Mouse (Mus musculus): ENCODE data around the gene Gipc3. TPM values are rescaled to one million over a fixed set of nuclear protein-coding genes. Genes with fewer than 3 reads are reported as not detected.

The Gipc3 gene
- polyA plus RNA-seq, 1 experiment, result 0.16 TPM

- TF ChIP-seq CTCF (IDR thresholded peaks at IDR 0.05; ENCODE audit: borderline replicate concordance, extremely low read depth, insufficient read depth, insufficient read length) (no peak), POLR2A (IDR thresholded peaks at IDR 0.05; ENCODE audit: borderline replicate concordance, extremely low read depth, insufficient read depth, insufficient read length, poor library complexity, severe bottlenecking) (no peak)
- no peak for DNase-seq (ENCODE audit: low read depth)
Measured at GRCm38 (mm10) chr10:81295185-81295584, 47.9 kb downstream of the Gipc3 start.

GRCm38 (mm10) chr10:81294442-81294841 is 48.6 kb downstream of the Gipc3 start:
- TF ChIP-seq POLR2A (IDR thresholded peaks at IDR 0.05; ENCODE audit: borderline replicate concordance, extremely low read depth, insufficient read depth, insufficient read length, poor library complexity, severe bottlenecking), result no peak
- TF ChIP-seq CTCF (IDR thresholded peaks at IDR 0.05; ENCODE audit: borderline replicate concordance, extremely low read depth, insufficient read depth, insufficient read length), result no peak
- DNase-seq (ENCODE audit: low read depth), result no peak

- no peak for DNase-seq (ENCODE audit: low read depth)
- TF ChIP-seq POLR2A (IDR thresholded peaks at IDR 0.05; ENCODE audit: borderline replicate concordance, extremely low read depth, insufficient read depth, insufficient read length, poor library complexity, severe bottlenecking) (no peak), CTCF (IDR thresholded peaks at IDR 0.05; ENCODE audit: borderline replicate concordance, extremely low read depth, insufficient read depth, insufficient read length) (no peak)
Measured at GRCm38 (mm10) chr10:81293334-81294030, 49.6 kb downstream of the Gipc3 start.

- DNase-seq (ENCODE audit: low read depth), result peak; percentile 100
- TF ChIP-seq POLR2A (IDR thresholded peaks at IDR 0.05; ENCODE audit: borderline replicate concordance, extremely low read depth, insufficient read depth, insufficient read length, poor library complexity, severe bottlenecking) (peak; percentile 98), CTCF (IDR thresholded peaks at IDR 0.05; ENCODE audit: borderline replicate concordance, extremely low read depth, insufficient read depth, insufficient read length) (peak; percentile 83)
Measured at GRCm38 (mm10) chr10:81292554-81293333, 50.3 kb downstream of the Gipc3 start, which contains the start of gene Pip5k1c. TSS of gene Pip5k1c (plus strand) at chr10:81292963.

GRCm38 (mm10) chr10:81291511-81292104 is 51.5 kb downstream of the Gipc3 start, which contains the start of gene Tjp3:
TSS of gene Tjp3 (minus strand) at chr10:81291581.
- TF ChIP-seq POLR2A (IDR thresholded peaks at IDR 0.05; ENCODE audit: borderline replicate concordance, extremely low read depth, insufficient read depth, insufficient read length, poor library complexity, severe bottlenecking), result no peak
- TF ChIP-seq CTCF (IDR thresholded peaks at IDR 0.05; ENCODE audit: borderline replicate concordance, extremely low read depth, insufficient read depth, insufficient read length), result no peak
- no peak for DNase-seq (ENCODE audit: low read depth)

- DNase-seq (ENCODE audit: low read depth), result peak; percentile 66
- TF ChIP-seq POLR2A (IDR thresholded peaks at IDR 0.05; ENCODE audit: borderline replicate concordance, extremely low read depth, insufficient read depth, insufficient read length, poor library complexity, severe bottlenecking) (no peak), CTCF (IDR thresholded peaks at IDR 0.05; ENCODE audit: borderline replicate concordance, extremely low read depth, insufficient read depth, insufficient read length) (no peak)
Measured at GRCm38 (mm10) chr10:81290698-81291460, 52.2 kb downstream of the Gipc3 start.

GRCm38 (mm10) chr10:81289811-81290210 is 53.3 kb downstream of the Gipc3 start:
- no peak for TF ChIP-seq CTCF (IDR thresholded peaks at IDR 0.05; ENCODE audit: borderline replicate concordance, extremely low read depth, insufficient read depth, insufficient read length)
- TF ChIP-seq POLR2A (IDR thresholded peaks at IDR 0.05; ENCODE audit: borderline replicate concordance, extremely low read depth, insufficient read depth, insufficient read length, poor library complexity, severe bottlenecking), result no peak
- no peak for DNase-seq (ENCODE audit: low read depth)

GRCm38 (mm10) chr10:81289278-81289677 is 53.8 kb downstream of the Gipc3 start:
- TF ChIP-seq CTCF (IDR thresholded peaks at IDR 0.05; ENCODE audit: borderline replicate concordance, extremely low read depth, insufficient read depth, insufficient read length), result peak; percentile 95
- no peak for TF ChIP-seq POLR2A (IDR thresholded peaks at IDR 0.05; ENCODE audit: borderline replicate concordance, extremely low read depth, insufficient read depth, insufficient read length, poor library complexity, severe bottlenecking)
- DNase-seq (ENCODE audit: low read depth), result peak; percentile 79

- DNase-seq (ENCODE audit: low read depth), result no peak
- TF ChIP-seq POLR2A (IDR thresholded peaks at IDR 0.05; ENCODE audit: borderline replicate concordance, extremely low read depth, insufficient read depth, insufficient read length, poor library complexity, severe bottlenecking) (no peak), CTCF (IDR thresholded peaks at IDR 0.05; ENCODE audit: borderline replicate concordance, extremely low read depth, insufficient read depth, insufficient read length) (peak; percentile 53; the same call in 1 of the 2 replicates)
Measured at GRCm38 (mm10) chr10:81288601-81289000, 54.5 kb downstream of the Gipc3 start.

- DNase-seq (ENCODE audit: low read depth), result no peak
Measured at GRCm38 (mm10) chr10:81287513-81288157, 55.4 kb downstream of the Gipc3 start.

More at GRCm38 (mm10) chr10:81287513-81288157, 55.4 kb downstream of the Gipc3 start:
- TF ChIP-seq CTCF (IDR thresholded peaks at IDR 0.05; ENCODE audit: borderline replicate concordance, extremely low read depth, insufficient read depth, insufficient read length) (peak; percentile 70), POLR2A (IDR thresholded peaks at IDR 0.05; ENCODE audit: borderline replicate concordance, extremely low read depth, insufficient read depth, insufficient read length, poor library complexity, severe bottlenecking) (no peak)
